Mouse (Mus musculus) skeletal muscle tissue, adult 2 months (tissue): ENCODE data around the gene Wfdc1.

Experiments used
- DNase-seq: peaks from one replicate; pipeline ENCODE4 v3.0.0-alpha.2; 2012; ENCODE audit warnings: low read depth, low spot score

The Wfdc1 gene

DNA sequence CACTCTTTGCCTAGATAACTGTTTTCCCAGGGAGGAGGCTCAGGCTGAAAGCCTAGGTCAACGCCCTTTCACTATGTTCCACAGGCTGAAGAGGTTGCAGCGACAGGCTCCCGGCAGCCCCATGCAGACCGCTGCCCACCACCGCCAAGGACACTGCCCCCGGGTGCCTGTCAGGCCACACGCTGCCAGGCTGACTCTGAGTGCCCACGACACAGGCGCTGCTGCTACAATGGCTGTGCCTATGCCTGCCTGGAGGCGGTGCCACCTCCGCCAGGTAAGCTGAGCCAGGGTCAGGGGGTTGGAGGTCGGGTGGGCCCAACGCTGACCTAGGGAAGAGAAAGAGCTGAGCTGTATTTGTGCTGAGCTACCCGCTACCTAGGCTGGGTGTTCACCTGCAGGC lies 13.0 kb downstream of the Wfdc1 start:
- no peak for DNase-seq

DNA sequence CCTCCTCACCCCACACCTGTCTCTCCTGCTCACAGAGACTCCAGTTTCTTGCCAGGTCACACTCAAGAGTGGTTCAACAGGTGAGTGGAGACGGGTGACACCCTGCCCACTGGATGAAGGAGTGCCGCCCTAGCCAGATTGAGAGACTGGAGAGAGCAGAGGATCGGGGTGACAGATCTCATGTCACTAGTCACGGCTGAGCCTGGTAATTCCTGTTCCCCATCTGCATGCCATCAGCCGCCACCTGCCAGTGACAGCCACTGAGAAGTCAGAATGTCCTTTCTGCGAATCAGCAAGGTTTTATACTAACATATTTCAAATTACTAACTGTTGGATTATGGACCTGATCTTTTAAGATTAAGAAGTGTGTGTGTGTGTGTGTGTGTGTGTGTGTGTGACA lies 24.4 kb downstream of the Wfdc1 start:
- no peak for DNase-seq

DNA sequence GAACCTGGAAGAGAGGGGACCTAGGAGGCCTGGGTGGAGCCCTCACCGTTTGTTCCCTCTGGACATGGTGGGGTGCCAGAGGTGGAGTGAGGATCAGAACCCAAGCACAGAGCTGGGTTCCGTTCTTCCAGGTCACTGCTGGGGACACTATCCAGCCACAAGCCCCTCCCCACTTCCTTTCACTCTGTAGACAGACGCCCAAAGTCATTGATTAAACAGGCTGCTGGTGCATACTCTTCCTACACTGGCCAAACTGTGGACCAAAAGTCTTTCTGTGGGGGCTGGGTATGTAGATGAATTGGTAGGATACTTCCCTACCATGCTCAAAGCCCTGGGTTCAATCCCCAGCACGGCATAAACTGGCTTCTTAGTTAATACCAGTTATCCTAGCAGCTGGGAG lies 25.8 kb downstream of the Wfdc1 start:
- DNase-seq, result no peak

DNA sequence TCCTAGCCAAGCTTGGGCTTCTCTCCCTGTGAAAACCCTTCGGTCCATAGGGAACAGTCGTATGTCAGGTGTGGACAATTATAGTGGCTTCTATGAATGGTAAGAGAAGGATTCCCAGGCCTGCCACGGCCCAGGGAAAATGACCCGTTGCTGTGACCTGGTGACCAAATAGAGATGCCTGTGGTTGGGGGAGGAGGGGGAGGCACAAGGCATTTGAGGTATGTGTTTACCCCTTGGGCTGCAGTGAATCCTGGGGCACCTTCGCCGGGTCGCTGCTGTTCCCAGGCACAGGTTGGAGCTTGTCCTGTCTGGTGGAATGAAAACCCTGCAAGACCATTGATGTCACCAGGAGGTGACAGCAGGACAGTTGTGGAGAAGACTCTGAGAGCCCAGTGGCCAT lies 28.5 kb downstream of the Wfdc1 start:
- DNase-seq, result no peak

DNA sequence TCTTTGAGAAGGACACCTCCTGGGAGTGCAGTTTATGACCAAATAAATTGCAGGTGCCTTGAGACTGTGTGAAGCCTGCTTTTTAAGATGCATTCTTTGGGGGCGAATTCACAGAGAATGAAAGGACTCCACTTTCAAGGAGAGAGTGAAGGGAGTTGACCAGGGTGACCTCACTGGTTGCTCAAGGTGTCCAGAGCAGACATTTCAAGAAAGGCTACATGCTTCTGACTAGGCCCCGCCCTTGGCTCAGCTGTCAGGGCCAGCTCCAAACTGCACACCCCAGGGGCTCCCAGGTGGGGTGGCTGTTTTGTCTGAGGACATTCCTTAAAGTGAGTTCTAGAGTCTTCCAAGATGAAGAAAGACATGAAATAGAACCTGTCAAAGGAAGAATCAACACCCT lies 31.0 kb downstream of the Wfdc1 start:
- no peak for DNase-seq

DNA sequence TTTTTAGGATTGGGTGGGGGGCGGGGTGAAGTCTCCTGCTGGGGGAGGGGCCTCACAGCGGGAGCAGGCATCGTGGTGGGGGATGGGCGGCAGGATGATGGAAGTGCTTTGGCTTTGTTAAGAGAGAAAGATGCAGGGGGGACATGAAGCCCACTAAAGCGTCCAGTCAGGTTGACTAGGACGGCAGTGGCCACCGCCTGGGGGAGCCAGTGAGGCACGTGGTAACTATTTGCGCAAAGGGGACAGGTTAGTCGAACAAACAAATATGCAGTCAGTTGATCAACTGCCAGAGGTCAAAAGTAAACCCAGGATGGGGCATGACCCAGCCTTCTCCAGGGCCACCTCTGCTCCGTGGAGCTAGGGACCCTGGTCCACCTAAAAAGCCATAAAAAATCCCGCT lies 32.8 kb downstream of the Wfdc1 start:
- DNase-seq, result no peak

DNA sequence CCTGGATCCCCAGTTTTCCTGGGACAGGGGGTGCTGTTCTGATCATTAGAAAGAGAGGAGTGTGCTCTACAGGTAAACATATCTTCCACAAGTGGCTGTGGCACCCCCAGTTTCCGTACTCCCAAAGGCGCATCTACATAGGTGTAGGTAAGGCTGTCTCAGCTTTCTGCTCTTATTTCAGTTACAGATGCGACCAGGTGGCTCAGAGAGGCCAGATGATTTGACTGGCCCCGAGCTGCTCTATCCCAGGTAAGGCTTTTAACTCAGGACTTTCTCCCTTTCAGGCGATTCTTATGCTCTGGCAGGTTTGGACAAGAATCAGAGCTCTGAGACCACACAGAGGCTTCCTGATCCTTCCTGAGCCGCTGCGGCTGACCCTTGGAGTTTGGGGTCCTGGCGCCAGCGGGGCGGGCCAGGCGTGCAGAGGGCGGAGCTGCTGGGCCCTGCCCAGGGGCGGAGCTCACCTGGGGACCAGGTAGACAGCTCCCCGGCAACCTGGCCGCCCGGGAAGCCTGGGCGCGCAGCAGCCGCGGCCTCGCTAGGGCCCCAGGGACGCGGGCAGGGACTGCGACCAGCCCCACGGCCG lies 33.5 kb downstream of the Wfdc1 start, which contains the start of gene Atp2c2:
Gene Atp2c2, plus strand, starts transcription at position 461 of the 586 bp plus-strand sequence.
- no peak for DNase-seq

DNA sequence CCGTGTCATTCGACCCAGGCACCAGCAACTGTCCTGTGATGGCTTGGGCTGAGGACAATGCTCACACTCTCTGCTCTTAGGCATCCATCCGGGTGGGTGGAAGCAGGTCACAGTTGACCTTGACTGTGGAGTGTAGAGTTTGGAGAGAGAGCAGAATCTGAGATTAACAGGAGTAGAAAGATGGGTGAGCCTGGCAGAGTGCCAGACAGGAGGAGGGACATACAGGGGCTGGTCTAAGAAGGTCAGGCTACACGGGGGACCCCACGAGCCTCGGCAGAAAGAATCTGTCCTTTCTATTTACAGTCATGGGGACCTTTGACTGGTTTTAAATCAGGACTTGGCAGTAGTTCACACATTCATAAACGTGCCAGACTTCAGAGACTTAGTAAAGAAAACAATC lies 36.8 kb downstream of the Wfdc1 start:
- DNase-seq, result no peak

DNA sequence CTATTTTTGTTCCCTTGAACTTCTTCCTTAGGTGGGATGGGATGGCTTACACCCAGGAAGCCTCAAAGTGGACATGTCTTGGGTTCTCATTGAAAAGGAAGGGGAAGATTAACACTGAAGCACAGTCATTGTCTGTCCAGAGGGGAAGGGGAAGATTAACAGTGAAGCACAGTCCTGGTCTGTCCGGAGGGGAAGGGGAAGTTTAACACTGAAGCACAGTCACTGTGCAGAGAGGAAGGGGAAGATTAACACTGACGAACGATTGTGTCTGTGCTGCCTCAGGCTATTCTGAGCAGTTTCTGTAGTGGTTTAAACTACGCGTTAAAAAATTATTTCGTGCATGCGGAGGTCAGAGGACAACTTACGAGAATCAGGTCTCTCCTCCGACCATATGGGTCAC lies 41.0 kb downstream of the Wfdc1 start:
- DNase-seq, result no peak

DNA sequence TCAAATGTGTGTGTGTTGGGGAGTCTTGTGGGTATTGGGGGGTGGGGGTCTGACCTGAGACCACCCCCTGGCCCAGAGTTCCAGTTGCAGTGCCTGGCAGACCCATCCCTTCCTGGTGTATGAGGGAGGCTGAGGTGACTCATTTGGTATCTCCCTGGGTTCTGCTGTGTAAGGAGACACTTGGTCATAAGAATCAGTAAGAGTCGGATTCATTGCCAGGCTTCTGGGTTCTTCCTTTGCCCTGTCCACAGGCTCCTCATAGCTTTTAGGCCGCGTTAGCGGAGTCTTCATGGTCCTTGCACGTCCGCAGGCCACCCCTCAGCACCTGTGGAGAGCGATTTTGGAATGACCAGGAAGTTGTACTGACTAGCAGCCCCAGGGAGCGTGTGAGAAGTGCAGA lies 42.3 kb downstream of the Wfdc1 start:
- no peak for DNase-seq

DNA sequence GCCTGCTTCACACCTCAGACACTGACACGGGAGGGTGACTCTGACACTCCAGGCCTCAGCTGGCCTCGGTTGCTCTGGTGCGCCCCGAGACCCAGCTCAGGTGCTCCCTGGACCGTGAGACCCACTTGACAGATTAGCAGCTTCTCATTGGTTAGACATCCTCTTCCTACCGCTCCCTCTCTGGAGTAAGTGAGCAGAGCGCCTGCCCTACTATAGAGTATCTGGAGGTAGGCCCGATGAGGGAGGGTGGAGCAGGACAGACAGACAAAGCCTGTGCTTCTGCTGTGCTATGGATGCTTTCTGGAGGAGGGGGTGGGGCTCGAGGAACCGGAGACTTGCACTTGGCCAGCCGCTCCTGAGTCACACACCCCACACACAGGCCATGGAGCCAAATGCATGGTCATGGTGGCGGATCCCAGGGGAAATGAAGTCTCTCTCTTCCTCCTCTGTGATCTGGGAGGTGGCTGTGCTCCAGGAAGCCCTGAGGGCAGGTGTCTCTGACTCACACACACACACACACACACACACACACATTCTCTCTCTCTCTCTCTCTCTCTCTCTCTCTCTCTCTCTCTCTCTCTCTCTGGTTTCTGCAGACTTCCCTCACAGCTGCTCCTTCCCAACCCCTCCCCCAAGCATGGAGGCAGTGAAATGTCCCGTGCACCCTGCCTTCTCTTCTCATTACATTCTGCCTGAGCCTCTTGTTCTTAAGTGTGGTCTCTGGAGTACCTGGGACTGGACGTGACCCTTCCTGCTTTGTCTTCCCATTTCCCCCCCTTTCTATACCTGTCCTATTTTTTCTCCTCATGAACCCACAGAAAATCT lies 42.9 kb downstream of the Wfdc1 start:
- DNase-seq, result peak; percentile 83

DNA sequence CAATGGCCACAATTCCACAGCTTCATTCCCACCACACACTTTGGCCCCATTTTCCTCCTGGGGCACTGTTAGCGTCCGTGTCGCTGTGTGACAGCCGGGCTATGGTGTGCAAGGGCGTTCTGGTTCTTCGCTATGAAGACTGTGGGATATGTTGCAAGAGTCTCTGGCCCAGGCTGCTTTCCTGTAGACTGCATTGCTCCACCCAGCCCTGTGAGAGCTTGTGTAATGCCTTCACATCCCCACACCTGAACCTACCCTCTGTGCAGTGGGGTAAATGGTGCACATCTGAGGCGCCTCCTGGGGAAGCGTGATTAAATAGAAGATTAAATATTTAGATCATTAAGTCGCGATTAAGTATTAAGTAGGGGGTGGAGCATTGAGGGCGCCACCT lies 43.5 kb downstream of the Wfdc1 start:
- DNase-seq, result no peak

DNA sequence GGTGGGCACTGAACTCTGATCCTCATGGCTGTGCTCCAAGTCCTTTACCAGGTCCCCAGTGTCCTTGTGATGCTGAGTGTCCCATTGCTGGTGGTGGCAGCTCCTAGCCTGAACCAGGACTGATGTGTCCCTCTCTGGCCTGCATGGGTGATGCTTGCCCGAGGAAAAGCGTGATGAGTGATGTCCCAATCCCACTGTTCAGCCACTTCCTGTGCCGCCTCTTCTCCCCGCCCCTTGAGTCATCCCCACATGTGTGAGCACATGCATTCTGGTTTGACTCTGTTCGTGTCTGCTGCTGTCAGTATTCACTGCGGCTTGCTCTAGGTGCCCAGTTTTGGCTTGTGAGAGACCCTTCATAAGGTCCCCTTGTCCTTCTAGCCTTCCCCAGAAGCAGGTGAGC lies 46.1 kb downstream of the Wfdc1 start:
- peak; percentile 39 for DNase-seq

DNA sequence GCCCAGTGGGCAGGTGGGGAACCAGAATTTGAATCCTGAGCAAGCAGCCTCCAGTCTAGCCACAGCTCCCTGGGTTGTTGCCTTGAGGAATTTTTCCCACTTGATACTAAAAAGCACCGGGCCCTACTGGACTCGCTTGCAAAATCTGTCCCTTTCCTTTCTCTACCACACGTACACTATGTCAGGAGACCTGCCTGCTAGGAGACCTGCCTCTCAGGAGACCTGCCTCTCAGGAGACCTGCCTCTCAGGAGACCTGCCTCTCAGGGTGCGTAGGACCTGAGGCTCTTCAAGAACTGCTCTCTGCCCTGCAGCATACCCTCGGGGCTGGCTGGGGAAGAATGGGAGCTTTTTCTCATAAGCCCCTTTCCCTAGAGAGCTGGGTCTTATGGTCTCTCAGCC lies 47.3 kb downstream of the Wfdc1 start:
- no peak for DNase-seq

DNA sequence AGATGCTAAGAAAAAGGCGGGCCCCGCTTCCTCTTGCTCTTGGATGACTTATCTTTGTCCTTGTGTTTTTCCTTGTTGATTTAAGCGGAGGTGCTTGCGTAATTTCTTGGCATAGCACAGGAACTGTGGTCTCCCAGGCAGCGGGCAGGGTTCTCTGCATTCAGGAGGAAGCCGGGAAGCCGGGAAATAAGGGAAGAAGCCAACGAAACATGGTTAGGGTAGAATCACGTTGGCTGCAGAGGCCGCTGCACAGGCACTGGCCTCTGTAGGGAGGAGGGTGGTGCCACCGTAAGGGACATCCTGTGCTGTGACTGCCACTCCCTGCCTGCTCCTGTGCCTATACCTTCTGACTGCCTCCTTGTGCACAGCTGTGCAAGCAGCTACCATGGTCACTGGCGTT lies 49.1 kb downstream of the Wfdc1 start:
- peak; percentile 56 for DNase-seq

DNA sequence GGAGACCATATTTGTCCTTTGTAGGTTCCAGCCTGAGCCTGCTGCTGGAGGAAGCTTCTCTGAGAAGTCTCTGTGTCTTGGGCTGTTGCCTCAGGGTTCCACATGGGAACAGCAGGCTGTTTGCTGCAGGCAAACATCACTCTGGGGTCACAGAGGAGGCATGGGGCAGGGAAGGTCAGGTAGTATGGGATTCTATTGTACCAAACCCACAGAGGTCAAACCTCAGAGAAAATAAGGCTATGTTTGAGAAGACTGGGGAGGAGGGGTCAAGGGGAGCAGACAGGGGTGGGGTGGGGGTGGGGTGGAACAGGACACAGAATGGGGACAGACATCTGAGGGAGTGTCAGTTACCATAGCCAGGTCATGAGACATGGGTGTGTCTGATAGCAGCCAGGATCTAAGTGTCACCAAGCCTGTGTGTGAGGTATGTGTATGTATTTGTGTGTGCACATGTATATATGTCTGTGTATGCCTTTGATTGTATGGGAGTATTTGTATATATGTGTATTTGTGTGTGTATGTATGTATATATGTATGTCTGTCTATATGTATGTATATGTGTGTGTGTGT lies 50.6 kb downstream of the Wfdc1 start:
- no peak for DNase-seq

DNA sequence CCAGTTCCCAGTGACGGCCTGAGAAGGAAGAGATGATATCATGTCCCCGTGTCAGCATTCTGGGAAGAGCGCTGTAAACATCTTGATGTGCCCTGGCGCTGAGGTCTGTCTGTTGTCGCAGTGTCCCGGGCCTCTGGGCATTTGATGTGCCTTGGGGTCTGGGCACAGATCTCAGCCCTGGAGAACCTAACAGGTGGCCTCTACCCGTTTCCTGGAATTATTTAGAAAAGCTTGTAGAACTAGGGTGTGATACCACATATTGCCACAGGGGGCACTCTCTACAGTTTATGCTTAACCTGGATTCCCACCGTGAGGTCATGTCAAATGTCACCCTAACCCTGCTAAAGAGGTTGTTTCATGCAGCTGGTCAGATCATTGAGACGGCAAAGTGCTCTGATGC lies 51.6 kb downstream of the Wfdc1 start:
- no peak for DNase-seq

DNA sequence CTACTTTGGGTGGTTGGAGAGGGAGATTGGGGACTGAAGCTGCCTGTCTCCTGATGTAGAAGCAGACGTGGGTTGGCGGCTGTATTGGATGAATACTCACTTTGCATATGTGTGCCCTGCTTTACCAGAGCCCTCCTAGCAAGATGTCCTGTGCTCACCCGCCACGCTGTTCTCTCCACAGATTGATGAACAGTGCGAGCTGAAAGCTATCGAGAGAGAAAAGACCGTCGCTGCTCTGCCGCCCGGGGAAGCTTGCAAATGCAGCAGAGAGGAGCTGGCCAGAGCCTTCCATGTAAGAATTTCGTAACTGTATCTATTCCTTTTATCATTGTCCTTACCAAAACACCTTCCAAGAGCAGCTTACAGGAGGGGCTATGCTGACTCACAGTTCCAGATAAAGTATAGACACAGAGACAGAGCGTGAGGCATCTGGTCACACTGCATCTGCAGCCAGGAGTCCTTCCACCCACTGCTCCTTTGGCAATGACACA lies 52.9 kb downstream of the Wfdc1 start:
- DNase-seq, result no peak

DNA sequence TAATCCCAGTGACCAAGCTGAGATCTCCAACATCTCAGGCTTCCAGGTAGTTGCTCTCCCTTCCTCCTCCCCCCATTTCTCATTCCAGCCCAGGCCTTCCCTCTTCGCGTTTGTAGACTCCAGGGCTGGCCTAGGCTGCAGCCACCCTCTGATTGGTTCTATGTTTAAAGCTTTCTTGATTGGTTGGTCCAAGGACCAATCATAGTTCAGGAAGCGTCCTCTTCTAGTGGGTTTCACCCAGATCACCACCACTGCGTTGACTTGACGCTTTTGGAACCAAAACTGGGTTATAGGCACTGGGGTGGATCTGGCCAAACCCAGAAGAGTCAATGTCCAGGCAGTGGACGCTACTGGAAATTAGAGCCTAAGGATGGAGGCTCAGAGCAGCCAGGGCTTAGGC lies 56.2 kb downstream of the Wfdc1 start:
- no peak for DNase-seq

DNA sequence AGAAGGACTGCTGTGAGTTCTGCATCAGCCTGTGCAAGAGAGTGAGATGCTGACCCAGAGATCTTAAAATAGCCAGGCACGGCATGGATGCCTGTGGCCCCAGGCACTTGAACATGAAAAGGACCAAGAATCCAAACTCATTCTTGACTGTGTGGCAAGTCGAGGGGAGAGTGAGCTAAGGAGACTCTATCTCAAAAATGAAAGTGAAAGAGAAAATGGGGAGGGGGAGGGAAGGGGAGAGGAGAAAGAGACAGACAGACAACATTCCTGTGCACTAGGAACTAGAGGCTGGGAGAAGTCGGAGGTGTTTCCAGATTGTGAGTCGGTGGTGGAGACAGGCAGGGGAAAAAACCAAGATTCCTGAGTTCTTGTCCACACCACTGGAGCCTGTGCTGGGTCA lies 57.5 kb downstream of the Wfdc1 start:
- no peak for DNase-seq

DNA sequence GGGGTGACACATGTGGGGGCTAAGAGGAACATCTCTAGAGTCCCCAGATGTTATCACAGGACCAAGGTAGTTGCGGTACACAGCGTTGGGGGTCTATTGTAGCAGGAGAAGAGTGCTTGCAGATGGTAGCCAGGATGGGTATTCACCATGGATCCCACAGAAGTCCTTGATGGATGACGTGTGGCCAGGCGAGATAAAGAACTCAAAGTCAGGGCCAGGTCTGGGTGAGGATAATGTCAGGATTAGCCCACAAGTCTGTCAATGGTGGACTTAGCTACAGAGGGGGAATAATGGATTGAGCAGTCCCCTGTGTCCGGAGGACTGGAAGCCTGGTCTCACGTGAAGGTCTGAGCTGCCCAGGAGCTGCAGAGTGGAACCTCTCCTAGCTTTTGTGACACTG lies 58.4 kb downstream of the Wfdc1 start:
- DNase-seq, result no peak

DNA sequence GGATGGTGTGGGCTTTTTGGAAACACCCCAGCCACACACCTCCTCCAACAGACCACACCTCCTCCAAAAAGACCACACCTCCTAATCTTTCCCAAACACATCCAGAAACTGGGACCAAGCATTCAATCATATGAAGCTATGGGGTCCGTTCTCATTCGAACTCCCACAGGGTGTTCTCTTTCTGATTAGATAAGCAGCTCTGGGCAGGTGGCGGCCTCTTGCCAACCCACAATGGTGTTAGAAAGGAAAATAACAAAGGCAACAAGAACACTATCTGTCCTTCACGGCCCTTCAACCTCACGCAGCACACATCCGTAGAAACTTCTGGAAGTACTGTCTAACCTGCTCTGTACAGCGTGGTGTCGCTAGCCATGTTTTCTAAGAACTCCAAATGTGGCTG lies 60.9 kb downstream of the Wfdc1 start:
- DNase-seq, result no peak

DNA sequence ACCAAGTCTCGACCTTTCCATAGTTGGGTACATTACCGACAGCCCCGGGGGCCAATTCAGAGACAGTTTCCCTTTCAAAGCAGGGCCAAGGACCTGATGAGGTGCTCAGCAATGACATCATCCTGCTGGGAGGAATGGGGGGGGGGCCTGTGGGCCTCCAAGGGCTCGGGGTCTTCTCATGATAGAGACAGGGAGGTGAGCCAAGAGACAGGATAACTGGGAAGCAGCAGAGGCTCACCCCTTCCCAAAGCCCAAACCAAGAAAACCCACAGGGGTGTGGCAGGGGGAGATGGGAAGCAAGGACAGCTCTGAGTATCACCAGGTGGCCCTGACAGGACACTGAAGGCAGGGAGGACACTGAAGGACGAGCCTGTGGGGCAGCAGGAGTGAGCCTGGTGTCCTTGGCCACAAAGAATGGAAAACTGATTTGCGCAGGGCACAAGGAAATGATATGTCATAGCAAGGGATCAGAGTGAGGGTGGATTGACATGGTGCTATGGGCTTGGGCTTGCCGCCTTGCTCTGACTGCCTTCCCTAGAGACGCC lies 62.3 kb downstream of the Wfdc1 start:
- DNase-seq, result no peak
